Mouse (Mus musculus): ENCODE measurements at regions not wholly inside any gene's neighbourhood (a gene's known extent, or its start where the extent isn't known, plus 50 kb on each side); places are given as distances from the start of the nearest gene placed in this dataset.

DNA sequence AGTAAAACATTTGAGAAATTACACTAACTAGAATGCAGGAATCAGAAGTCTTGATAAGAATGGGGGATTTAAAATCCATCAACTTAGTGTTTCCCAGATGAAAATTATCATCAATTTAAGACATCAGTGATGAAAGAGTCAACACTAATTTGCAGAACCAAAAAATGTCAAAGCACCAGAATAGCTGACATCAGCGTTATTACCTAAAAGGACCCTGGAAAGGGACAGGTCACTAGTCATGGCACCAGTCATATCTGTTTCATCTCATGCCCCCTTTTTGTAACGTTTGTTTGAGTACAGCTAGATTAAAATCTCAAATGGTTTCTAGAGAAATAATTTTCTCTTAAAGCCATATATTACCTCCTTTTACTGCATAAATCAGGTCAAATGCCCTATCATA is 1638.7 kb downstream of the Grik2 start:
- H3K27me3 ChIP-seq (ENCODE audit: insufficient read depth, low read length) = no peaks in the 10 kb centered on the region
- no peaks in the 10 kb centered on the region for H3K36me3 ChIP-seq (ENCODE audit: insufficient read depth)
- no peak overlapping the region for H3K9ac ChIP-seq
- no peak for DNase-seq
- no peaks in the 10 kb centered on the region for H3K9me3 ChIP-seq (ENCODE audit: low read length)
- H3K4me3 ChIP-seq (ENCODE audit: low read depth, low read length) = no peak overlapping the region
- TF ChIP-seq CTCF (IDR thresholded peaks at IDR 0.05; ENCODE audit: low read depth) = no peak
- no peak overlapping the region for H3K4me2 ChIP-seq (ENCODE audit: low read depth)
- no peaks in the 10 kb centered on the region for H3K4me1 ChIP-seq (ENCODE audit: insufficient read depth)
- ATAC-seq = no peak
- H3K27ac ChIP-seq (ENCODE audit: low read depth, low read length) = no peak overlapping the region
- 87% methylated on average over 2 of the region's 2 CpGs for WGBS

GRCm38 (mm10) chr10:48135708-48136107 is 1652.9 kb downstream of the Grik2 start:
- no peak for TF ChIP-seq CTCF (IDR thresholded peaks at IDR 0.05; ENCODE audit: low read depth)
- 19% methylated on average over 1 of the region's 1 CpGs for WGBS
- ATAC-seq = peak; percentile 38; the same call in 1 of the 2 replicates
- Histone ChIP-seq H3K36me3 (ENCODE audit: insufficient read depth) (no peaks in the 10 kb centered on the region), H3K4me3 (ENCODE audit: low read depth, low read length) (no peak overlapping the region), H3K4me1 (ENCODE audit: insufficient read depth) (no peaks in the 10 kb centered on the region), H3K27ac (ENCODE audit: low read depth, low read length) (no peak overlapping the region), H3K9ac (no peak overlapping the region), H3K9me3 (ENCODE audit: low read length) (no peaks in the 10 kb centered on the region), H3K4me2 (ENCODE audit: low read depth) (no peak overlapping the region), H3K27me3 (ENCODE audit: insufficient read depth, low read length) (no peaks in the 10 kb centered on the region)
- no peak for DNase-seq
